Mouse (Mus musculus) kidney, postnatal 25 days (tissue): Measurements from ENCODE around the gene Luzp1.

ENCODE experiments used
- DNase-seq, 2 experiments: peaks; one replicate each; pipeline ENCODE4 v3.0.0; 2021; ENCODE audit warnings: mixed read lengths in 2 of 2

Gene Luzp1

GRCm38 (mm10) chr4:136462839-136463178, 6.8 kb upstream of the Luzp1 start:
- peak in 1 of 2 experiments; percentile 43 for DNase-seq

GRCm38 (mm10) chr4:136463436-136463835, 6.1 kb upstream of the Luzp1 start:
- DNase-seq: no peak

GRCm38 (mm10) chr4:136466226-136466625, 3.3 kb upstream of the Luzp1 start:
- DNase-seq: peak; percentile 49 to 50

- DNase-seq: no peak
Observed at GRCm38 (mm10) chr4:136468553-136469327, 821 bp upstream of the Luzp1 start.

- DNase-seq: peak; percentile 43 to 80
Observed at GRCm38 (mm10) chr4:136469941-136470346, 383 bp downstream of the Luzp1 start.

- peak; percentile 56 to 69 for DNase-seq
Observed at GRCm38 (mm10) chr4:136470347-136471071, 948 bp downstream of the Luzp1 start.

GRCm38 (mm10) chr4:136476692-136477091, 7.1 kb downstream of the Luzp1 start:
- no peak for DNase-seq

GRCm38 (mm10) chr4:136486549-136486948, 17.0 kb downstream of the Luzp1 start:
- DNase-seq: no peak

GRCm38 (mm10) chr4:136495993-136496392, 26.4 kb downstream of the Luzp1 start:
- DNase-seq: no peak

- DNase-seq: no peak
Observed at GRCm38 (mm10) chr4:136505426-136506215, 36.1 kb downstream of the Luzp1 start.

- DNase-seq: peak in 1 of 2 experiments; percentile 67
Observed at GRCm38 (mm10) chr4:136509857-136510256, 40.3 kb downstream of the Luzp1 start.

GRCm38 (mm10) chr4:136511708-136512107, 42.1 kb downstream of the Luzp1 start:
- DNase-seq: no peak

GRCm38 (mm10) chr4:136512905-136513304, 43.3 kb downstream of the Luzp1 start:
- peak; percentile 17 to 66 for DNase-seq

- DNase-seq: no peak
Observed at GRCm38 (mm10) chr4:136518141-136518540, 48.6 kb downstream of the Luzp1 start.

GRCm38 (mm10) chr4:136518576-136518975, 49.0 kb downstream of the Luzp1 start:
- no peak for DNase-seq

GRCm38 (mm10) chr4:136519866-136520265, 50.3 kb downstream of the Luzp1 start:
- no peak for DNase-seq

GRCm38 (mm10) chr4:136521898-136522297, 52.3 kb downstream of the Luzp1 start:
- no peak for DNase-seq

- no peak for DNase-seq
Observed at GRCm38 (mm10) chr4:136524309-136524708, 54.7 kb downstream of the Luzp1 start.

GRCm38 (mm10) chr4:136526412-136526811, 56.9 kb downstream of the Luzp1 start:
- DNase-seq: peak; percentile 66 to 76

GRCm38 (mm10) chr4:136545151-136545550, 75.6 kb downstream of the Luzp1 start:
- no peak for DNase-seq

GRCm38 (mm10) chr4:136546279-136547045, 76.9 kb downstream of the Luzp1 start:
- no peak for DNase-seq

GRCm38 (mm10) chr4:136547721-136548120, 78.2 kb downstream of the Luzp1 start:
- no peak for DNase-seq
